Mouse (Mus musculus) brain, embryonic 14.5 days (tissue): ENCODE measurements at regions not wholly inside any gene's neighbourhood (a gene's known extent, or its start where the extent isn't known, plus 50 kb on each side); places are given as distances from the start of the nearest gene placed in this dataset.
"Not testable (repeated sequence)": the region's sequence is repeated elsewhere in the genome, so short reads cannot be mapped to it uniquely, and the experiment has no call there.

Experiments
- DNase-seq: peaks from one replicate; pipeline ENCODE4 v3.0.0-alpha.2; 2011; ENCODE audit warnings: low read depth
- CTCF ChIP-seq: fragments of 200-500 bp; IDR thresholded peaks from 2 replicates; pipeline ENCODE4 v1.5.1; 2012; ENCODE audit warnings: inconsistent platforms, mild to moderate bottlenecking, moderate library complexity, borderline replicate concordance; ENCODE audit not compliant: insufficient read depth, insufficient read length; ENCODE audit errors: extremely low read depth
- POLR2A ChIP-seq: fragments of 200-500 bp; IDR thresholded peaks from 2 replicates; pipeline ENCODE4 v1.6.1; 2012; ENCODE audit warnings: mild to moderate bottlenecking, inconsistent platforms, borderline replicate concordance; ENCODE audit not compliant: poor library complexity, insufficient read depth, insufficient read length, severe bottlenecking; ENCODE audit errors: extremely low read depth

DNA sequence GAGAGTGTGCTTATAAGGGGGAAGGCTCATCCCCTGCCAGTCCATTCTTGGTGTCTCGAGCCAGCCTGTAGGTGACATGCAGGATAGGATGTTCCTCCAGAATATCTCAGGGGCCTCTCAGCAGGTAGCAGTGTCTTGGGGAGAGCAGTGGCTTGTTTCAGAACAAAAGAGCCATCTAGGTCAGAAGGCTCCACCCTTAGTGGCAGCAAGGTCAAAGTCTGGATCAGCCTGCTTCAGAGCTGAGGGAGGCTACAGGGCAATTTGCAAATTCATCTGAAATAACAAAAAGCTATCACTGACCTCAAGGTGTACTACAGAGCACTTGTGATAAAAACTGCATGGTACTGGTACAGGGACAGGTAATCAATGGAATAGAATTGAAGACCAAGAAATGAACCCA is 1679.5 kb downstream of the Stim2 start:
- not testable (repeated sequence) for DNase-seq

DNA sequence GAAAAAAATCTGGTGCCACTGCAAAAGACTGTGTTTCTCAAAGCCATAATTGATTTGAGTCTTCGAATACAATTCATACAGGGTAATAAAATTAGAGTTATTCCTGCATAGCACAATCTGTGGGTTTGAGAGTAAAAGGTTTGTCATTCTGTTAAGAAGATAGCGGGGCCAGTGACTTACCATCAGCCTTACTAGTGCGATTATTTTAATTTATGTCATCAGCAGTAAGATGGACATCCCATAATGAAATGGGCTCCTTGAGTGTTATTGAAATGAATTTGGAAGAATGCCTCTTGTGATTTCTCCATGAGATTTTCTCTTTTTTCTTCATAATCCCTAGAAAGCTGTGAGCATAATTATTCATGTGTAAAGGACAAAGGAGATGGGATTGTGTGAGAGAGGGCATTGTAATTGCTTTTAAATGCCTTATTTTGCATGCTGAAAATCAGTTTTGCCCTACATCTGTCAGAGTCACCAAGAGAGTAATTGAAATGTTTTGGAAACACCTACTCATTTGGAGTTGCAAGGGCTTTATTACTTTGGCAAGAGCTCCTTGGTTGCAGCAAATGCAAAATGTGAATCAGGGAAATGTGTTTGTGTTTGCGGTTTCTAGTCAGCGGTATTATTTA is 1692.9 kb downstream of the Stim2 start:
- DNase-seq, result peak; percentile 86
- TF ChIP-seq CTCF, result no peak
- no peak for TF ChIP-seq POLR2A

DNA sequence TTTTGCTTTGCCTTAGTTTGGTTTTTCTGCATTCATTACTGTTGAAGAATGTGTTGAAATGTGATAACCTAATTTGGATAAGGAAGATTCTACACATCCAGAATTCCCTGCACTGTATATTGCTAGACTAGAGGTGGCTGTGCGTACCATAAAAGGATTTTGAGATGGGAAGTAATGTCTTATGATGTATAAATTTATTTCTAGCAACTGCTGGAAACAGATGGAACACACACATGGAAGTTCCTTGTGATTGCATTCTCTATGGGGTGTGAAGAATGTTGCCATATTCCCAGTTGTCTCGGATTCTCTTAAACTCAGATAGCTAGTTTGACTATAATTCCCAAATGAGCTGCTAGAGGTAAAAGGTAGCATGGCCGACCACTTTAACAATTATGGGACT is 1706.2 kb downstream of the Stim2 start:
- DNase-seq, result peak; percentile 4
- TF ChIP-seq POLR2A, result no peak
- TF ChIP-seq CTCF, result no peak

DNA sequence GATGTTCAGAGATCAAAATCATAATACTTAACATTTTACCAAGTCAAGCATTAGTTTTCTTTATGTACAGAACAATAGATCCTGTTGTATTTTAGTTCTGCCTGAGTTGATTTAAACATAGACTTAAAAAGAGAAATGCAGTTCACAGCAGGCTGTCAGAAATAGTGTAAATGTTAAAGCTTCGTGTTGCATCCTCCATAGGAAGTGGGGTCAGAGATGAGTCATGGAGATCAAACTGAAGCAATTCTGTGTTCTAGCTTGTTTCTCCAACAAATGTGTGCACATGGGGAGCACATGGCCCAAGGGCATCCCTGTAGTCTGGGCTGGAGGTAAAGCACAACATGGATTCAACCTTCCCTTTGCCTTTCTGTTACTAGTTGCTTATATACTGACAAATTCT is 1713.5 kb downstream of the Stim2 start:
- peak; percentile 10 for DNase-seq
- TF ChIP-seq POLR2A, result no peak

DNA sequence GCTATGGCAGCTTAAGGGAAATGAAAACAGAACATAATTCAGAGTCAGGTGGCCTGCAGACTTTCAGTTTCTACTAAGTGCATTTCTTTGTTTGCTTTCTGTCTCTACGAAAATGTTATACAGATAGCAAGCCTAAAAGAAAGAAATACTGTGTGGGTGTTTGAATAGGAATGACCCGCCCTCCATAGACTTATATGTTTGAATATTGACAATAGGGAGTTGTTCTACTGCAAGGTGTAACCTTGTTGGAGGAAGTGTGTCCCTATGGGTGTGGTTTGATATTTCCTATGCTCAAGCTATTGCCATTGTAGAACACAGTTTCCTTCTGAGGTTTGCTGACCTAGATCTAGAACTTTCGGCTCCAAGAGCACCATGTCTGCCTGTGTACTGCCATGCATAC is 1736.8 kb downstream of the Stim2 start:
- TF ChIP-seq CTCF (no peak), POLR2A (no peak)
- DNase-seq, result no peak

DNA sequence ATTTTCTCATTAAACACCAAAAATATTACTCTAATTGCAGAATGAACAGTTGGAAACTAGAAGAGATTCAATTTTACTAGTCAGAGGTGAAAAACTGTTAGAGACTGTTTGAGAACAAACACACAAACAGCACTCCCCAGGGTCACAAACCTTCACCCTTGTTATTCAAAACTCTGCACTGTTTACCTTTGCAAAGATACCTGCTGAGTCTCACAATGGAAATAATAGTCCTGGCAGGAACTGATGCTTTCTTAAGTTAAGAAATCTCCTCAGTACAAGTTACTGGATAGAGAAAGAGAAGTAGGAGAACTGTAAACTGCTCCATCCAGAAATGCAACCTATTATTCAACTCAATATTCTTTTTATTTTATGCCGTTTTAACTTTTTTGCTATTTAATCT is 1763.5 kb downstream of the Stim2 start:
- no peak for DNase-seq
- no peak for TF ChIP-seq CTCF
- TF ChIP-seq POLR2A, result no peak

DNA sequence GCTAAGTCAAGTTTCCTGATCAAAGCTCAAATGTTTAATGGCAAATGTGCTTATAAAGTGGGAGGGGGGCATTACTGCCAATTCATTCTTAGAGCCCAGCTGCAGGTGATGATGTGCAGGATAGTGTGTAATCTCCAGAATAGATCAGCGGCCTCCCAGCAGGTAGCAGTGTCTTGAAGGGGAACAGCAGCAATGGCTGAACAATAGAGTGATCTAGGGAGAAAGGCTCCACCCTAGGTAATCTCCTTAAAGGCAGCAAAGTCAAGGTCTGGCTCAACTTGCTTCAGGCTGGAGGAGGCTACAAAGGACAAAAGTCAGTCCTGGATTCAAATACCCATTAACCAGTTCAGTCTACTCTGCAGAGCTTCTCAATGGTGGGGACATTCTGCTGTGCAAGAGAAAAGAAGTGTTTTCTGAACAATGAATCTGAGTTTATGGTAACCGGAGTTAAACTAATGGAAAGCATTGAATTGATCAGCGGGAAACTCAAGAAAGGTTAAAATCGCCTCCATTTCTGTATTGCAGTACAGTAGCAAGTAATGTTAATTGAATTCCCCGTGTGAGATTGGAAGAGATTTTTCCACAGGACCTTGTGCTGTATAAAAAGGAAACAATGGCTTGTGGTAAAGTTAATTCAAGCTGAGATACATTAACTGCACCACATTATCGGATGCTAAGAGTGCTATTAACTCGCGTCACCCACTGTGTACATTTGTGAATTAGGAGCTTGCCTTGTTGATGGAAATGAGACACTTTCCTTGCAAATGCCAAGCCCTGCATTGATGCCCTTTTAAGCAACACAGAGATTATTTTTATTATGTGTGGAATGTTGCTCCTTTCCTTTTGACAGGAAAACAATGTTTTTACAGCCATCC is 1793.7 kb downstream of the Stim2 start:
- peak; percentile 65 for DNase-seq
- TF ChIP-seq POLR2A (no peak), CTCF (no peak)

DNA sequence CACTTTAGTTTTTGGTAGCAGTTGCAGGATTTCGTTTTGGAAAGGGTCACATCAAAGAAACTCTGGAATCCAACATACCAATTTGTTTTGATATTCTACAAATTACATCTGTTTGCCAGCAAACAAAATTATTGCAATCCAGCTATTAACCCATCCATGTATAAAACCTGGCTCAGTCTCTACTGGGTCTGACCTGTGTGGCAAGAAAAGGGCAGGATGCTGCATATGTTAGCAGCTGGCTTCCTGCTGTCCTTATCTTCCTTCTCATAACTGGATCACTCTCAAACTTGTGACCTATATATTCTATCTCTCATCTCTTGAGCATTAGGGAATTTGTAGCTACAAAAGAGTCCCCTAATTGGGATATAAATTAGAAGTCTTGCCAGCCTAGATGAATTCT is 1794.4 kb downstream of the Stim2 start:
- no peak for DNase-seq
- TF ChIP-seq POLR2A, result no peak
- no peak for TF ChIP-seq CTCF
